Mouse (Mus musculus): ENCODE measurements at regions not wholly inside any gene's neighbourhood (a gene's known extent, or its start where the extent isn't known, plus 50 kb on each side); places are given as distances from the start of the nearest gene placed in this dataset.

DNA sequence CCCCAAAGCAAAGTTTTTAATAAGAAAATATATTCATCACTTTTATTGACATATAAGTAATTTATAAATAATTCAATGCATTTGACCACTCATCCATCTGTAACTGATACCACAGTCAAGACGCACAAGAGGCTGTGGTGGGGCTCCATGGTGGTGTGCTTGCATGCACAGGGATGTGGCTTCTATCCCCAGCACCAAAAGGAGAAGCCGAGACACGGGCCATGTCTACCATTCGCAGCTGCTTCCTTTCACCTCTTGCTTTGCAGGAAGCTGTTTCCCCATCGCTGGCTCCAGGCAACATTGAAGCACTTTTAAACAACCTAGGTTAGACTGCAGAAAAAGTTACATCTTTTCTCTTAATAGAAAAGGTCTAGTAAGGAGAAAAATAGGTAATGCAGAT is 461.3 kb downstream of the Zfp704 start:
- TF ChIP-seq POLR2A (IDR thresholded peaks at IDR 0.05; ENCODE audit: control insufficient read depth, extremely low read depth, insufficient read depth, low read length, poor library complexity) (no peak), CTCF (IDR thresholded peaks at IDR 0.05; ENCODE audit: borderline replicate concordance, control insufficient read depth, extremely low read depth, insufficient read depth, low read length, poor library complexity) (no peak)

Measured in thymus, adult 2 months (tissue).